Mouse (Mus musculus) stomach, embryonic 15.5 days (tissue): ENCODE results near the gene Gfi1. TPM values are rescaled to one million over a fixed set of nuclear protein-coding genes. Genes with fewer than 3 reads are reported as not detected.

Experiments used
- ATAC-seq: fragments of 200-750 bp; cut with Nextera tagmentation; 2 replicates; pipeline ENCODE4 v1.8.0; 2017; ENCODE audit warnings: low read depth, moderate number of reproducible peaks, moderate TSS enrichment; ENCODE audit not compliant: insufficient read depth, low FRiP score
- H3K27ac ChIP-seq: fragments of 300-500 bp; sonication (generic); 2 replicates; pipeline ENCODE4 v1.5.1; 2015; ENCODE audit warnings: mild to moderate bottlenecking, inconsistent platforms
- H3K27me3 ChIP-seq: fragments of 300-500 bp; sonication (generic); replicated peaks from 2 replicates; pipeline ENCODE4 v1.6.1; 2015; ENCODE audit warnings: inconsistent platforms
- H3K36me3 ChIP-seq: fragments of 300-500 bp; sonication (generic); 2 replicates; pipeline ENCODE4 v1.6.1; 2015; ENCODE audit warnings: inconsistent platforms
- H3K4me1 ChIP-seq: fragments of 300-500 bp; sonication (generic); 2 replicates; pipeline ENCODE4 v1.6.1; 2015; ENCODE audit warnings: inconsistent platforms
- H3K4me2 ChIP-seq: fragments of 300-500 bp; sonication (generic); 2 replicates; pipeline ENCODE4 v1.6.1; 2015; ENCODE audit warnings: mild to moderate bottlenecking, inconsistent platforms
- H3K4me3 ChIP-seq: fragments of 300-500 bp; sonication (generic); replicated peaks from 2 replicates; pipeline ENCODE4 v1.5.1; 2015; ENCODE audit warnings: inconsistent platforms
- H3K9ac ChIP-seq: fragments of 300-500 bp; sonication (generic); 2 replicates; pipeline ENCODE4 v1.6.1; 2015; ENCODE audit warnings: inconsistent platforms
- H3K9me3 ChIP-seq: fragments of 300-500 bp; sonication (generic); 2 replicates; pipeline ENCODE4 v1.6.1; 2016; ENCODE audit warnings: inconsistent platforms
- WGBS: fragments of 180-500 bp; shearing (Covaris S2); methylation state at CpG from one replicate; pipeline ENCODE4 v1.1.7; 2015; 5-methylcytosine and 5-hydroxymethylcytosine counted together
- polyA plus RNA-seq: library from polyadenylated mRNA; unstranded; fragments of >200 nt; fragmentation: Nextera tagmentation; extraction: Ambion mirVana; gene quantifications from 2 replicates; pipeline ENCODE4 v1.2.1, GENCODE M21; 2015

The Gfi1 gene
- polyA plus RNA-seq, 1 experiment from 2014 or later = 1.6 TPM

- no peak overlapping the region for H3K9ac ChIP-seq
- no peaks in the 10 kb centered on the region for H3K27me3 ChIP-seq
- H3K36me3 ChIP-seq = no peaks in the 10 kb centered on the region
- H3K27ac ChIP-seq = no peak overlapping the region
- no peaks in the 10 kb centered on the region for H3K4me1 ChIP-seq
- H3K4me3 ChIP-seq = no peak overlapping the region
- H3K4me2 ChIP-seq = no peak overlapping the region
- 73% methylated on average over 8 of the region's 8 CpGs for WGBS
- no peak for ATAC-seq
- H3K9me3 ChIP-seq = no peaks in the 10 kb centered on the region
These were observed 26.9 kb downstream of the Gfi1 start for GRCm38 (mm10) chr5:107698888-107699287.

- H3K9me3 ChIP-seq = no peaks in the 10 kb centered on the region
- H3K27ac ChIP-seq = no peak overlapping the region
- ATAC-seq = no peak
- H3K36me3 ChIP-seq = no peaks in the 10 kb centered on the region
- H3K27me3 ChIP-seq = no peaks in the 10 kb centered on the region
- 72% methylated on average over 3 of the region's 3 CpGs for WGBS
- no peak overlapping the region for H3K9ac ChIP-seq
- no peaks in the 10 kb centered on the region for H3K4me1 ChIP-seq
- no peak overlapping the region for H3K4me3 ChIP-seq
- no peak overlapping the region for H3K4me2 ChIP-seq
These were observed 30.8 kb downstream of the Gfi1 start for GRCm38 (mm10) chr5:107695019-107695418.

- WGBS = 14% methylated on average over 9 of the region's 9 CpGs
- ATAC-seq = peak; percentile 24; the same call in 1 of the 2 replicates
- H3K4me2 ChIP-seq = peak overlapping the region; percentile 64
- H3K4me1 ChIP-seq = 0 out of 2 replicates have a peak, but pooled peaks cover 4% of the 10 kb centered on the region
- no peaks in the 10 kb centered on the region for H3K9me3 ChIP-seq
- no peaks in the 10 kb centered on the region for H3K36me3 ChIP-seq
- 0 out of 2 replicates have a peak, but pooled peaks cover 5% of the 10 kb centered on the region for H3K27me3 ChIP-seq
- H3K27ac ChIP-seq = no peak overlapping the region
- H3K4me3 ChIP-seq = peak overlapping the region; percentile 42
- H3K9ac ChIP-seq = no peak overlapping the region
These were observed 37.4 kb downstream of the Gfi1 start for GRCm38 (mm10) chr5:107688499-107688866.

GRCm38 (mm10) chr5:107687592-107688498 lies 38.0 kb downstream of the Gfi1 start:
- Histone ChIP-seq H3K9ac (no peak overlapping the region), H3K4me1 (0 out of 2 replicates have a peak, but pooled peaks cover 4% of the 10 kb centered on the region), H3K4me3 (peak overlapping the region; percentile 42), H3K27me3 (0 out of 2 replicates have a peak, but pooled peaks cover 5% of the 10 kb centered on the region), H3K36me3 (no peaks in the 10 kb centered on the region), H3K4me2 (peak overlapping the region; percentile 64), H3K9me3 (no peaks in the 10 kb centered on the region), H3K27ac (no peak overlapping the region)
- peak; percentile 91 for ATAC-seq
- WGBS = 12% methylated on average over 46 of the region's 46 CpGs

GRCm38 (mm10) chr5:107687161-107687560 lies 38.7 kb downstream of the Gfi1 start:
- H3K9me3 ChIP-seq = no peaks in the 10 kb centered on the region
- H3K9ac ChIP-seq = no peak overlapping the region
- no peak overlapping the region for H3K27ac ChIP-seq
- 0 out of 2 replicates have a peak, but pooled peaks cover 4% of the 10 kb centered on the region for H3K4me1 ChIP-seq
- no peaks in the 10 kb centered on the region for H3K36me3 ChIP-seq
- 0 out of 2 replicates have a peak, but pooled peaks cover 5% of the 10 kb centered on the region for H3K27me3 ChIP-seq
- WGBS = 92% methylated on average over 5 of the region's 5 CpGs
- H3K4me3 ChIP-seq = no peak overlapping the region
- H3K4me2 ChIP-seq = no peak overlapping the region
- ATAC-seq = no peak

- no peak overlapping the region for H3K4me2 ChIP-seq
- H3K4me1 ChIP-seq = 0 out of 2 replicates have a peak, but pooled peaks cover 4% of the 10 kb centered on the region
- no peak overlapping the region for H3K9ac ChIP-seq
- no peak overlapping the region for H3K27ac ChIP-seq
- H3K36me3 ChIP-seq = no peaks in the 10 kb centered on the region
- no peak for ATAC-seq
- H3K27me3 ChIP-seq = 0 out of 2 replicates have a peak, but pooled peaks cover 3% of the 10 kb centered on the region
- no peaks in the 10 kb centered on the region for H3K9me3 ChIP-seq
- H3K4me3 ChIP-seq = no peak overlapping the region
- 78% methylated on average over 2 of the region's 2 CpGs for WGBS
These were observed 41.5 kb downstream of the Gfi1 start for GRCm38 (mm10) chr5:107684380-107684779.

GRCm38 (mm10) chr5:107681300-107681699 lies 44.5 kb downstream of the Gfi1 start:
- no peaks in the 10 kb centered on the region for H3K9me3 ChIP-seq
- H3K36me3 ChIP-seq = no peaks in the 10 kb centered on the region
- H3K9ac ChIP-seq = no peak overlapping the region
- no peak for ATAC-seq
- 70% methylated on average over 5 of the region's 5 CpGs for WGBS
- no peaks in the 10 kb centered on the region for H3K4me1 ChIP-seq
- H3K4me2 ChIP-seq = no peak overlapping the region
- no peak overlapping the region for H3K27ac ChIP-seq
- H3K4me3 ChIP-seq = no peak overlapping the region
- no peaks in the 10 kb centered on the region for H3K27me3 ChIP-seq

GRCm38 (mm10) chr5:107678392-107678791 lies 47.4 kb downstream of the Gfi1 start:
- H3K9ac ChIP-seq = no peak overlapping the region
- no peaks in the 10 kb centered on the region for H3K4me1 ChIP-seq
- no peaks in the 10 kb centered on the region for H3K27me3 ChIP-seq
- no peak overlapping the region for H3K4me3 ChIP-seq
- no peaks in the 10 kb centered on the region for H3K36me3 ChIP-seq
- H3K9me3 ChIP-seq = no peaks in the 10 kb centered on the region
- no peak overlapping the region for H3K4me2 ChIP-seq
- ATAC-seq = no peak
- H3K27ac ChIP-seq = no peak overlapping the region
- 52% methylated on average over 5 of the region's 5 CpGs for WGBS

Other genes starting within 250 kb of the Gfi1 start
- 0.32 and 0.57 TPM in 2 replicates for gene Gm42669, start 218.4 kb downstream of the Gfi1 start, polyA plus RNA-seq
- 0.05 and 0.12 TPM in 2 replicates for gene 1700028K03Rik, start 191.3 kb downstream of the Gfi1 start, polyA plus RNA-seq
- gene Rpap2, start 128.7 kb downstream of the Gfi1 start, polyA plus RNA-seq = 16.3 and 17.5 TPM in 2 replicates
- 26.1 and 27.5 TPM in 2 replicates for gene Glmn, start 128.1 kb downstream of the Gfi1 start, polyA plus RNA-seq
- 0.21 and 0.22 TPM in 2 replicates for gene Ube2d2b, start 104.1 kb upstream of the Gfi1 start, polyA plus RNA-seq
- 65.3 and 73.0 TPM in 2 replicates for gene Evi5, start 149.1 kb upstream of the Gfi1 start, polyA plus RNA-seq
- gene Rpl5, start 174.5 kb upstream of the Gfi1 start, polyA plus RNA-seq = 73.7 and 75.9 TPM in 2 replicates